Mouse (Mus musculus): ENCODE data around the gene Vps35l. TPM values are rescaled to one million over a fixed set of nuclear protein-coding genes. Genes with fewer than 3 reads are reported as not detected.
A peak's percentile ranks its signal among the peaks of the same experiment; 100 is the strongest.

Vps35l gene
- polyA plus RNA-seq, 1 experiment from 2014 or later = 67.6 TPM

DNA sequence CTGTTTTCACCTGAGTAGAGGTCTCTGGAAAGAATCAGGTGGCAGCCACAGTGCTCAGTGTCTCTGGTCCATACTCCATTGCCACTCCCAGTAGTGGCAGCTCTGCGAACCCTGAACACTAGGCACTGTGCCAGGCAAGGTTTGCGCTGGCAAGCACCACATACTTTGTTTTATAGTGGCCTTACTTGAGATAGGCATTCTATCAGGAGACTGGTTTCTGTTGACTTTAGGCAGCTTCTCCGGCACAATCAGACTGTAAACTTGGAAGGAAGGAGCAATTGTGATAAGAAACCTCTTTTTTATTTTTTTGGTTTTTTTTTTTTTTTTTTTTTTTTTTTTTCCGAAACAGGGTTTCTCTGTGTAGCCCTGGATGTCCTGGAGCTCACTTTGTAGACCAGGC lies 32.0 kb upstream of the Vps35l start:
- 76% methylated on average over 4 of the region's 4 CpGs for WGBS
- no peak overlapping the region for H3K4me2 ChIP-seq (replicated peaks)
- ATAC-seq (ENCODE audit: insufficient number of reproducible peaks, low FRiP score, low TSS enrichment, low read depth) = no peak
- peaks cover 34% of the 10 kb centered on the region for H3K4me1 ChIP-seq
- no peaks in the 10 kb centered on the region for H3K9me3 ChIP-seq (replicated peaks)
- no peaks in the 10 kb centered on the region for H3K36me3 ChIP-seq
- no peak overlapping the region for H3K27ac ChIP-seq (replicated peaks)
- H3K9ac ChIP-seq = no peak overlapping the region
- no peak overlapping the region for H3K4me3 ChIP-seq (replicated peaks)
- no peaks in the 10 kb centered on the region for H3K27me3 ChIP-seq

DNA sequence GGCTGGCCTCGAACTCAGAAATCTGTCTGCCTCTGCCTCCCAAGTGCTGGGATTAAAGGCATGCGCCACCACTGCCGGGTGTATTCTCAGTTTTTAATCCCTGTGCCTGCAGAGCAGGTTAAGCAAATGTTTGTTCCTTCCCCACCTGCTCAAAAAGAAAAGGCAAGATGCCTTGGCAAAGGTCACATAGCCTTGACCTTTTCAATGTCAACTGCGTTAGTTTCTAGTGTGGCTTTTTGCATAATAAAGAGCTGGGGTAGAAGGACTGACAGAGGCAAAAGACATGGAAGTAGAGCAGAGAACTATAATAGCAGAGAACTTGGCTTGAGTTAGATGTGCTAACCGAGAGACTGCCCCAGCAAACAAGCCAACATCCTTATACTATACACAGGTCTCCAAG lies 29.2 kb upstream of the Vps35l start:
- Histone ChIP-seq H3K27me3 (no peaks in the 10 kb centered on the region), H3K9ac (no peak overlapping the region), H3K4me3 (replicated peaks) (no peak overlapping the region), H3K4me2 (replicated peaks) (no peak overlapping the region), H3K36me3 (no peaks in the 10 kb centered on the region), H3K9me3 (replicated peaks) (no peaks in the 10 kb centered on the region), H3K4me1 (peaks cover 16% of the 10 kb centered on the region; the same call in 1 of the 2 replicates), H3K27ac (replicated peaks) (no peak overlapping the region)
- WGBS = 65% methylated on average over 5 of the region's 5 CpGs
- ATAC-seq (ENCODE audit: insufficient number of reproducible peaks, low FRiP score, low TSS enrichment, low read depth) = no peak

DNA sequence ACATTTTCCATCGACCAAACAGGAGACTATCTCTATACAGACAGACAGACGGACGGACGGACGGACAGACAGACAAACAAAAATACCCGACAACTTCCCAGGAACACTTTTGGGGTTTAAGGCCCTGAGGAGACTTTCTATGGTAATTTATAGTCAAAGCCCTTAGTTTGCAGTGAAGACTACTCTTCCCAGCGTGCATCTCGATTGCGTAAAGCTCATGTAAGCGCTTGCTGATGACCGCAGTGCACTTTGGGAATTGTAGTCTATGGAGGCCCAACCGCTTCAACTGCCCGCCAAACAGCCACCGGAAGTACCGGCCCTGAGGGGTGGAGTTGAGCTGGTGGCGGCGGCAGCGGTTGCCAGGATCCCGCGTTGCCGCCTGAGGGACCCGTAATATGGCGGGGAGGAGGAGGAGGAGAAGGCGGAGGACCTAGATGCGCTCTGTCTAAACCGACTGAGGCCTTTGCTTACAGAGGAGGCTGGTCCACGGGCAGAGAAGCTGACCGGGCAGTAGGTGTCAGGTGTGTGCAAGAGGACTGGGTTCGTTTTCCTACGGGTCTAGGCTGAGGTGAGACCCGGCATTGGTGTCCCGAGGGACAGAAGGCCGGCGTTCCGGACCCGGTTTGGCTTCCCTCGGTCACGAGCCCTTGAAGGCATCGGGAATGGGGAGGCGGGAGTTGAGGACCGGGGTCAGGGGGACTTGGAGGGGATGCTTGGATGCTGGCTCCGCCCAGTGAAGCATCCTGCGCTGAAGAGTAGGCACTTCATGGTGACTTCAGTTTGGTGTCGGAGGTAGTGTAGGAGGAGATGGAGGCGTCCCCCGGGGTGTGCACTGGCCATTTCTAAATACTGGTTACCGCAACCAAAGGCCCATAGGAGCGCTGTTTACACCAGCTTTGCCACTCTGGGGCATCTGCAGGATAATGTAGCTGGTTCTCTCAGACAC lies 27.5 kb upstream of the Vps35l start, which contains the start of gene Ccp110:
Ccp110 (plus strand) TSS at position 325 of the 946 bp plus-strand sequence.
- Histone ChIP-seq H3K4me3 (replicated peaks) (peak within 1 kb of the TSS; percentile 84), H3K27me3 (no peaks in the 10 kb centered on the region), H3K9me3 (replicated peaks) (no peaks in the 10 kb centered on the region), H3K9ac (peak within 1 kb of the TSS; percentile 64), H3K4me2 (replicated peaks) (peak within 1 kb of the TSS; percentile 80), H3K27ac (replicated peaks) (peak within 1 kb of the TSS; percentile 53; the same call in 1 of the 2 replicates), H3K36me3 (peaks cover 3% of the 10 kb centered on the region; the same call in 1 of the 2 replicates), H3K4me1 (peaks cover 12% of the 10 kb centered on the region; the same call in 1 of the 2 replicates)
- WGBS = under 1% methylated on average over 48 of the region's 48 CpGs
- ATAC-seq (ENCODE audit: insufficient number of reproducible peaks, low FRiP score, low TSS enrichment, low read depth) = peak; percentile 96

DNA sequence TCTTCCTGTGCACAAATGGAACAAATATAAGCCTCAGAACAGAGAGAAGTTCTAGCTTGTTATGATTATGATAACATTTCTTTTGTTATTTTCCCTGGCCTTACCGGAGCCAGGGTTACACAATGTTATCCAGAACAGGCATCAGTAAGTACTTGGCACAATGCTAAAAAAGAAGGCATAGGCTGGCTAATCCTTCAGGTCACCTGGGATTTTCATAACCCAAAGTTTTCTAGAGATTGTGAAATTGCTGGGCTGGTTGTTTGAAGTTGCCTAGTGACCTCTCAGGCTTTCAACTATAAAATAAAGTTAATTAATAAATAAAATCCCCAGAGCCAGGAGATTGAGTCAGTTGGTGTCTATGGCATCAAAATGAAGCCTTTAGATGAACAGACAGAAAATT lies 25.2 kb upstream of the Vps35l start:
- H3K4me2 ChIP-seq (replicated peaks) = no peak overlapping the region
- no peak overlapping the region for H3K27ac ChIP-seq (replicated peaks)
- H3K36me3 ChIP-seq = peaks cover 13% of the 10 kb centered on the region
- peaks cover 12% of the 10 kb centered on the region; the same call in 1 of the 2 replicates for H3K4me1 ChIP-seq
- ATAC-seq (ENCODE audit: insufficient number of reproducible peaks, low FRiP score, low TSS enrichment, low read depth) = no peak
- H3K9me3 ChIP-seq (replicated peaks) = no peaks in the 10 kb centered on the region
- 95% methylated on average over 1 of the region's 1 CpGs for WGBS
- H3K4me3 ChIP-seq (replicated peaks) = no peak overlapping the region
- no peak overlapping the region for H3K9ac ChIP-seq
- H3K27me3 ChIP-seq = no peaks in the 10 kb centered on the region

DNA sequence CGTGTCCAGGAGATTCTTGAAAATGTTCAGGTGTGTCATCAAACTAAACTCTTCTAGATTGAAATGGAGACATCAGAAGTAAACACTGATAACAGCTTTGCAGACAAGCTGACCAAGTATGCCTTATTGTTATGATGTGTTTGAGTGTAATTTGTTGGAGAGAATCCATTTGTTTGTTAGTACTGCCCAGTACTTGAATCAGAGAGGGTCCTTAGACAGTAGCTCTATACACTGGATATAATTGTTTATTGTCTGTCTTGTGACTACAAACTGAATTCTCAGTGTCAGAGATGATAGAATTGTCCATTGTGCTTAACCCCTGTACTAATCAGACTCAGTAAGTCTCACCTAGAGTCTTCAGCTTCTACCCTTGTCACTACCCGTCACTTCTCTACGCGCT lies 22.0 kb upstream of the Vps35l start:
- peaks cover 7% of the 10 kb centered on the region; the same call in 1 of the 2 replicates for H3K4me1 ChIP-seq
- H3K27ac ChIP-seq (replicated peaks) = no peak overlapping the region
- no peak overlapping the region for H3K4me2 ChIP-seq (replicated peaks)
- H3K9me3 ChIP-seq (replicated peaks) = no peaks in the 10 kb centered on the region
- H3K27me3 ChIP-seq = no peaks in the 10 kb centered on the region
- no peak overlapping the region for H3K9ac ChIP-seq
- peaks cover 30% of the 10 kb centered on the region for H3K36me3 ChIP-seq
- WGBS = 95% methylated on average over 4 of the region's 4 CpGs
- H3K4me3 ChIP-seq (replicated peaks) = no peak overlapping the region
- ATAC-seq (ENCODE audit: insufficient number of reproducible peaks, low FRiP score, low TSS enrichment, low read depth) = no peak

DNA sequence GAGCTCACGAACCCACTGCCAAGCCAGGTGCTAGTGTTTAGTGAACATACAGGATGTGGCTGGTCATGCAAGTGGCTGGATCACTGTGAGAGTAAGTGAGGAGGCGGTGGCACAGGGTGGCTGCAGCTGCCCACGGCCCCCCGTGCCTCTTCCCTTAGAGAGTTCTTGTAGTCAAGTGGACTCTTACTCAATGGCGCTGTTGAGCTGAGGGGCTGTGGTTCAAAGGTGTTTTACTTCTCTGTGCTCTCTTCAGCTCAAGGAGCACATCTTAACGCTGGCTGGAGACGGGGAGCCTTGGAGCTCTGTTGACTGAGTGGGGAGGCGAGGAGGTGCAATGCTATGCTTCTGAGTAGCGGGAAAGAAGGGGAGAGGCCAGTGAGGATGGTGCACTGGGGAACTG lies 16.1 kb upstream of the Vps35l start:
- Histone ChIP-seq H3K4me2 (replicated peaks) (no peak overlapping the region), H3K4me3 (replicated peaks) (no peak overlapping the region), H3K4me1 (no peaks in the 10 kb centered on the region), H3K27ac (replicated peaks) (no peak overlapping the region), H3K36me3 (peaks cover 62% of the 10 kb centered on the region), H3K9ac (no peak overlapping the region), H3K9me3 (replicated peaks) (no peaks in the 10 kb centered on the region), H3K27me3 (no peaks in the 10 kb centered on the region)
- WGBS = 89% methylated on average over 9 of the region's 9 CpGs
- no peak for ATAC-seq (ENCODE audit: insufficient number of reproducible peaks, low FRiP score, low TSS enrichment, low read depth)

DNA sequence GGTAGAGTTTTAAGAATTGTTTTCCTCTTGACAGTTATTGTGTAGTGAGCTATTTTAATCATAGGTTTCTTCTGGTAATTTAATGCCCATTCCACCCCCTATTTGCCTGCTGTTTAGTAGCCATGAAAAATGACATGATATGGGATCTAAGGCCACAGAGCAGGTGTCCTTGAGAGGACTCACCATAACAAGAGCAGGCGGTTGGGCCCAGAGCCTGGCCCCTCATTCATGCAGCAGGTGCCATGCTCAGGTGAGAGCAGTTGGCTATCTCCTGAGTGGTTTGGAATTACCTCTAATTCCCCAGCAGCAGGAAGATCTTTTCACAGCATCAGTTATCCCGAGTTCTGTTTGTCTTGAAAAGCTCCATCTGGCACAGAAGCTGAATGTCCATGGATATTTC lies 14.6 kb upstream of the Vps35l start:
- H3K4me1 ChIP-seq = no peaks in the 10 kb centered on the region
- no peak overlapping the region for H3K27ac ChIP-seq (replicated peaks)
- no peaks in the 10 kb centered on the region for H3K9me3 ChIP-seq (replicated peaks)
- H3K27me3 ChIP-seq = no peaks in the 10 kb centered on the region
- peaks cover 74% of the 10 kb centered on the region for H3K36me3 ChIP-seq
- H3K4me2 ChIP-seq (replicated peaks) = no peak overlapping the region
- 74% methylated on average over 2 of the region's 2 CpGs for WGBS
- H3K9ac ChIP-seq = no peak overlapping the region
- H3K4me3 ChIP-seq (replicated peaks) = no peak overlapping the region
- ATAC-seq (ENCODE audit: insufficient number of reproducible peaks, low FRiP score, low TSS enrichment, low read depth) = peak; percentile 64; the same call in 1 of the 2 replicates

DNA sequence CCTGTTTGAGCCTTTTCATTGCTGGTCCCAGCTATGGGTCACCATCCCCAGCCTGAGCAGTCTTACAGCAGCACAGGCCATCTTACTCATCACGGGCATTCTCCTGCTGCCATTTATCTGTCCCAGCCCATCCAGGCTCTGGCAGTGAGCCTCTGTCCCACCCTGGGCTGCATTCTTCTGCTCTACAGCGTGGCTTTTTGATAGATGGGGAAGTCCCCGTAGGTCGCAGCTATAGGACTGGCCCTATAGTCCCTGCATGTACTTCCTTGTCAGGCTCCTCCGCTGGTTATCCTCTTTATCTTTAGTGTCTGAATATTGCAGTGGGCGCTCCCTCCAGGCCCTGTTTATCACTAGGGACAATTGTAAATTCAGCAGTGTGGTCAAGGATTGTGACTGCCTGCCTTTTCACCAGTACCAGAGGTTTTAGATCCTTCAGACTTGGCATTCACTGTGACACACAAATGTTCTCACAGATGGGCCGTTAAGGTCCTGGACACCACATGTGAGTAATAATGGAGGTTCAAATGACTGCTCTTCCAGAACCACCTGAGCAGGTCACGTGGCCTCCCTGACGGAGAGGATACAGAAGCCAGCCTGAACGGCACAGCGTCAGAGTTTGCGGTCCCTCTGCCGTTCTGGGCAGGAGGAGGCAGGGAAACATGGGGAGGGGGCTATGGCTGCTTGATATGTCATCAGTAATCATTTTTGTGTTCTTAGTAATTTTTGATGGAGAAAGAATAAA lies 11.0 kb upstream of the Vps35l start:
- Histone ChIP-seq H3K4me1 (no peaks in the 10 kb centered on the region), H3K9ac (no peak overlapping the region), H3K36me3 (peaks cover 80% of the 10 kb centered on the region), H3K4me2 (replicated peaks) (no peak overlapping the region), H3K4me3 (replicated peaks) (no peak overlapping the region), H3K27me3 (no peaks in the 10 kb centered on the region), H3K27ac (replicated peaks) (no peak overlapping the region), H3K9me3 (replicated peaks) (no peaks in the 10 kb centered on the region)
- no peak for ATAC-seq (ENCODE audit: insufficient number of reproducible peaks, low FRiP score, low TSS enrichment, low read depth)
- WGBS = 90% methylated on average over 13 of the region's 13 CpGs

DNA sequence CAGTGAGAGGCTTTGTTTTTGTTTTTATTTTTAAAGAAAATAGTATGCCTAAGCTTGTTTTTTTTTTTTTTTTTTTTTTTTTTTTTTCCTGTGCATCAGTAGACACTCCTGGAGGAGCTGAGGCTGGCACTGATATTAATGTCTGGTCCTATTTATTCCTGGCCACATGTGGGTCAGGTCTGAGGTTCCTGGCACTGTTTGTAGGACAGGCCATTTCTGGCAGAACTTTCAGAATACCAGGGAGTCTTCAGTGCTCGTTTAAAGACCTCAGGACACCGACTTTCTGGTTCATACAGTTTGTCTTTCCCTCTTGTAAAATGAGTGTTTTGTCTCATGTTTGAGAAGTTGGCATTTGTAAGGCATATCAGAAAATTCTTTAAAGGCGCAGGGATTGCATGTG lies 8.2 kb upstream of the Vps35l start:
- no peak overlapping the region for H3K4me2 ChIP-seq (replicated peaks)
- no peaks in the 10 kb centered on the region for H3K4me1 ChIP-seq
- ATAC-seq (ENCODE audit: insufficient number of reproducible peaks, low FRiP score, low TSS enrichment, low read depth) = no peak
- no peak overlapping the region for H3K4me3 ChIP-seq (replicated peaks)
- WGBS = 86% methylated on average over 3 of the region's 3 CpGs
- H3K9me3 ChIP-seq (replicated peaks) = no peaks in the 10 kb centered on the region
- peaks cover 59% of the 10 kb centered on the region for H3K36me3 ChIP-seq
- no peaks in the 10 kb centered on the region for H3K27me3 ChIP-seq
- no peak overlapping the region for H3K9ac ChIP-seq
- no peak overlapping the region for H3K27ac ChIP-seq (replicated peaks)

DNA sequence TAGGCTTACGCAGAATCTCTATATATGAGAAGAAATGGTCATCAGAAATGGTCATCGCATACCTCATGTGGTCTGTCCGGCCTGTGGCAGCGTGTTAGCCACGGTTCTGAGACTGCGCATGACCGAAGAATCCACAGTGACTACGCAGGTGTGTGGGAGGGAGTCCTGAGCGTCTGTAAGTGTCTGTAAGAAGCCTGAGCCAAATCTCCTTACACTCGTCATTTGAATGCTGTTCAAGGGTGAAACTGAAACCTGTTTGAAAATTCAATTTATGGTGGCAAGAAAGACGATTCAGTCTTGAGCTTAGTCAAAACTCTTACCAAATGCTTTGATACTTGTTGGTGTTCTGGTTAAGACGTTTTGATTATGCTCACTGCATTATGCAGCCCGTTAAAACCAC lies 6.8 kb upstream of the Vps35l start:
- no peak for ATAC-seq (ENCODE audit: insufficient number of reproducible peaks, low FRiP score, low TSS enrichment, low read depth)
- Histone ChIP-seq H3K36me3 (peaks cover 45% of the 10 kb centered on the region), H3K9me3 (replicated peaks) (no peaks in the 10 kb centered on the region), H3K4me2 (replicated peaks) (no peak overlapping the region), H3K4me3 (replicated peaks) (no peak overlapping the region), H3K27me3 (no peaks in the 10 kb centered on the region), H3K4me1 (no peaks in the 10 kb centered on the region), H3K27ac (replicated peaks) (no peak overlapping the region), H3K9ac (no peak overlapping the region)
- 89% methylated on average over 13 of the region's 13 CpGs for WGBS

DNA sequence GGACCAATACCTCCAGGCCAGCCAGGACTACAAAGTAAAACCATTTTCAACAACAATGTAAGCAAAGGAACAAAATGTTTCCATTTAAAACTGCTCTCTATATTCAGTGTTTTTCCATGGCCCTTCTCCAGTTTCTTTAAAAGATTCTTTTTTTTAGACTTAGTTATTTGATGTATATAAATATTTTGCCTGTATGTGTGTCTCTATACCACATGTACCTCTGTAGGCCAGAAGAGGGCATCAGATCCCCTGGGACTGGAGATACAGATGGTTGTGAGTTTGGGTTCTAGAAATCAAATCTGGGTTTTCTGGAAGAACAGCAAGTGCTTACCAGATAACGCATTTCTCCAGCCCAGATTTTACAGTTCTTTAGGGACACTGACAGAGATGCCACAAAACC lies 1.3 kb upstream of the Vps35l start:
- no peaks in the 10 kb centered on the region for H3K27me3 ChIP-seq
- ATAC-seq (ENCODE audit: insufficient number of reproducible peaks, low FRiP score, low TSS enrichment, low read depth) = no peak

More for the DNA sequence above, 1.3 kb upstream of the Vps35l start:
- no peak overlapping the region for H3K27ac ChIP-seq (replicated peaks)
- peaks cover 10% of the 10 kb centered on the region for H3K4me1 ChIP-seq
- H3K4me3 ChIP-seq (replicated peaks) = no peak overlapping the region
- H3K9me3 ChIP-seq (replicated peaks) = no peaks in the 10 kb centered on the region
- H3K9ac ChIP-seq = no peak overlapping the region
- 70% methylated on average over 1 of the region's 1 CpGs for WGBS
- H3K4me2 ChIP-seq (replicated peaks) = no peak overlapping the region
- peaks cover 9% of the 10 kb centered on the region; the same call in 1 of the 2 replicates for H3K36me3 ChIP-seq

Data from embryonic facial prominence, embryonic 15.5 days (tissue).